Mouse (Mus musculus): Measurements from ENCODE around the gene Fbxo46. TPM values are rescaled to one million over a fixed set of nuclear protein-coding genes. Genes with fewer than 3 reads are reported as not detected.

The Fbxo46 gene
- polyA plus RNA-seq, 1 experiment: 6.2 TPM

DNA sequence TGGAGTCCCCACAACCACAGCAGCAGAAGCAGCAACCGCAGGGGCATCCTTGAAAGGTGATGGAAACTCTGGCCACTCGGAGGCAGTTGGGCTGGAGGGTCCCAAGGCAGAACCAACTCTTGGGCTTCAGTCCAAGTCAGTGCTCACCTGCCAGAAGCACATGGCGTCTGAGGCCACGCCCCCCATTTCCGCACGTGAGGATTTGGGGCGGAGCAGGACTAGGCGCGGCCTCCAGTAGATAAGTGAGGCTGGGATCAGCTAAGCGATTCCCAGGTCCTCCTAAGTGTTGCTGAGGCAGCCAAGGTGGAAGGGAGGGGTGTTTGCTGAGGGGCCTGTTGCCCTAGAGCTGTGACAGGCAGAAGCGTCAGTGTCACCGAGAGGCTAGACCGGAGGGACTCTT is 45.3 kb downstream of the Fbxo46 start:
- no peak for TF ChIP-seq CEBPB (IDR thresholded peaks at IDR 0.05; ENCODE audit: insufficient read depth, poor library complexity, severe bottlenecking)
- TF ChIP-seq USF1 (IDR thresholded peaks at IDR 0.05; ENCODE audit: low read depth): no peak
- no peak for TF ChIP-seq E2F4 (IDR thresholded peaks at IDR 0.05; ENCODE audit: insufficient read depth)
- no peak for TF ChIP-seq TCF12 (IDR thresholded peaks at IDR 0.05; ENCODE audit: insufficient read depth, poor library complexity, severe bottlenecking)
- no peak for TF ChIP-seq TCF3 (IDR thresholded peaks at IDR 0.05; ENCODE audit: insufficient read length, low read depth)
- no peak for TF ChIP-seq SRF (IDR thresholded peaks at IDR 0.05; ENCODE audit: control insufficient read depth, insufficient read length, low read depth)
- no peak for TF ChIP-seq POLR2A (IDR thresholded peaks at IDR 0.05; ENCODE audit: insufficient read length, low read depth)
- TF ChIP-seq MYOG (IDR thresholded peaks at IDR 0.05; ENCODE audit: control insufficient read depth in 1 of 3, insufficient read depth in 1 of 3, insufficient read length in 2 of 3, low read depth in 2 of 3): no peak
- Histone ChIP-seq H3K27me3 (ENCODE audit: control insufficient read depth, insufficient read depth, insufficient read length) (no peaks in the 10 kb centered on the region), H3K4me2 (ENCODE audit: low read depth) (peak overlapping the region; percentile 46), H3K4me3 (no peak overlapping the region), H3ac (ENCODE audit: control insufficient read depth, insufficient read length) (no peak overlapping the region), H3K36me3 (ENCODE audit: control insufficient read depth, insufficient read depth) (no peaks in the 10 kb centered on the region), H3K79me2 (ENCODE audit: control insufficient read depth, insufficient read depth) (no peaks in the 10 kb centered on the region)

- H3ac ChIP-seq (ENCODE audit: control insufficient read depth, insufficient read length): no peak within 1 kb of the TSS
- H3K79me2 ChIP-seq (ENCODE audit: control insufficient read depth, insufficient read depth): no peaks in the 10 kb centered on the region
- H3K27me3 ChIP-seq (ENCODE audit: control insufficient read depth, insufficient read depth, insufficient read length): no peaks in the 10 kb centered on the region
- no peaks in the 10 kb centered on the region for H3K36me3 ChIP-seq (ENCODE audit: control insufficient read depth, insufficient read depth)
- H3K4me3 ChIP-seq: no peak within 1 kb of the TSS
- TF ChIP-seq POLR2A (IDR thresholded peaks at IDR 0.05; ENCODE audit: insufficient read length, low read depth) (no peak), TCF12 (IDR thresholded peaks at IDR 0.05; ENCODE audit: insufficient read depth, poor library complexity, severe bottlenecking) (no peak), MYOG (IDR thresholded peaks at IDR 0.05; ENCODE audit: control insufficient read depth in 1 of 3, insufficient read depth in 1 of 3, insufficient read length in 2 of 3, low read depth in 2 of 3) (no peak), MYOD1 (IDR thresholded peaks at IDR 0.05; ENCODE audit: control insufficient read depth in 1 of 3, insufficient read length in 2 of 3, low read depth in 2 of 3) (no peak), TCF3 (IDR thresholded peaks at IDR 0.05; ENCODE audit: insufficient read length, low read depth) (no peak), USF1 (IDR thresholded peaks at IDR 0.05; ENCODE audit: low read depth) (no peak), MAX (IDR thresholded peaks at IDR 0.05; ENCODE audit: low read depth) (no peak)
- peak within 1 kb of the TSS; percentile 24 for H3K4me2 ChIP-seq (ENCODE audit: low read depth)
Observed at GRCm38 (mm10) chr7:19165656-19166423, 46.2 kb downstream of the Fbxo46 start, which contains the start of gene Gipr. Gene Gipr (minus strand): TSS chr7:19166127.

DNA sequence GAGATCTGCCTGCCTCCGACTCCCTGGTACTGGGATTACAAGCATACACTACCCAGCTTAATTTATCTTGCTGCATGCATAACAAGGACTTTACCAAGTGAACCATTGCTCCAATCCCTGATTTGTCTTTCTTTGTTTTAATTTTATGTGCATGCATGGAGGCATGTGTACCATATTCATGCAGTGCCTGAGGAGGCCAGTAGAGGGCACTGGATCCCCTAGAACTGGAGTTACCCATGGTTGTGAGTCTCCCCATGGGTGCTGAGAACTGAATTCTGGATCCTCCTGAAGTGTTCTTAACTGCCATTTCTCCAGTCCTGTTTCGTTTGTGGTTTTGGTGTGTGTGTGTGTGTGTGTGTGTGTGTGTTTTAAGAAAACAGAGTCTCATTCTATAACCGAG is 47.3 kb downstream of the Fbxo46 start:
- Histone ChIP-seq H3K27me3 (ENCODE audit: control insufficient read depth, insufficient read depth, insufficient read length) (no peaks in the 10 kb centered on the region), H3K79me2 (ENCODE audit: control insufficient read depth, insufficient read depth) (no peaks in the 10 kb centered on the region), H3K36me3 (ENCODE audit: control insufficient read depth, insufficient read depth) (no peaks in the 10 kb centered on the region), H3K4me2 (ENCODE audit: low read depth) (no peak overlapping the region), H3ac (ENCODE audit: control insufficient read depth, insufficient read length) (no peak overlapping the region), H3K4me3 (no peak overlapping the region)
- no peak for TF ChIP-seq USF1 (IDR thresholded peaks at IDR 0.05; ENCODE audit: low read depth)
- no peak for TF ChIP-seq TCF3 (IDR thresholded peaks at IDR 0.05; ENCODE audit: insufficient read length, low read depth)
- no peak for TF ChIP-seq MYOD1 (IDR thresholded peaks at IDR 0.05; ENCODE audit: control insufficient read depth in 1 of 3, insufficient read length in 2 of 3, low read depth in 2 of 3)
- TF ChIP-seq SRF (IDR thresholded peaks at IDR 0.05; ENCODE audit: control insufficient read depth, insufficient read length, low read depth): no peak

DNA sequence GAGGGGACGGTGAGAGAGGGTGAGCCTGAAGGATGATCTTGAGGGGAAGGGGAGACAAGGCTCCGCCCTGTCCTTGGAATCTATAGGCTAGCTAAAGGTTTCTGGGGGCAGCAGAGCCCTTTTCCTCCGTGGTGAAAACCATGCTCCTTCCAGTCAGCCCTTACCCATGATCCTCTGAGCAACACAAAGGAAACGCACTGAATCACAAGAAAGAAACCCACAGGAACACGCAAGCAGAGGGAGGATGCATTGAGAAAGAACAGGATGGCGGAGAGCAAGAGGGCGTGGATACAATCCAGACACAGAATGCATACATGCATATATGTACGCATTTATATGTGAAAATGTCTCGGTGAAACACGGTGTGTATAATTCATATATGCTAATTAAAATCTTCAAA is 49.8 kb downstream of the Fbxo46 start:
- H3K27me3 ChIP-seq (ENCODE audit: control insufficient read depth, insufficient read depth, insufficient read length): no peaks in the 10 kb centered on the region

GRCm38 (mm10) chr7:19170142-19170541 is 50.5 kb downstream of the Fbxo46 start:
- no peaks in the 10 kb centered on the region for H3K27me3 ChIP-seq (ENCODE audit: control insufficient read depth, insufficient read depth, insufficient read length)
- H3K36me3 ChIP-seq (ENCODE audit: control insufficient read depth, insufficient read depth): no peaks in the 10 kb centered on the region
- TF ChIP-seq MYOD1 (IDR thresholded peaks at IDR 0.05; ENCODE audit: control insufficient read depth in 1 of 3, insufficient read length in 2 of 3, low read depth in 2 of 3): no peak
- no peak for TF ChIP-seq MAX (IDR thresholded peaks at IDR 0.05; ENCODE audit: low read depth)
- no peak for TF ChIP-seq POLR2AphosphoS2 (IDR thresholded peaks at IDR 0.05; ENCODE audit: insufficient read length, low read depth)
- no peak for TF ChIP-seq E2F4 (IDR thresholded peaks at IDR 0.05; ENCODE audit: insufficient read depth)
- TF ChIP-seq SRF (IDR thresholded peaks at IDR 0.05; ENCODE audit: control insufficient read depth, insufficient read length, low read depth): no peak
- TF ChIP-seq CEBPB (IDR thresholded peaks at IDR 0.05; ENCODE audit: insufficient read depth, poor library complexity, severe bottlenecking): no peak
- TF ChIP-seq POLR2A (IDR thresholded peaks at IDR 0.05; ENCODE audit: insufficient read length, low read depth): no peak
- no peak for TF ChIP-seq USF1 (IDR thresholded peaks at IDR 0.05; ENCODE audit: low read depth)
- TF ChIP-seq TCF3 (IDR thresholded peaks at IDR 0.05; ENCODE audit: insufficient read length, low read depth): no peak
- no peak for TF ChIP-seq MYOG (IDR thresholded peaks at IDR 0.05; ENCODE audit: control insufficient read depth in 1 of 3, insufficient read depth in 1 of 3, insufficient read length in 2 of 3, low read depth in 2 of 3)
- no peak for TF ChIP-seq TCF12 (IDR thresholded peaks at IDR 0.05; ENCODE audit: insufficient read depth, poor library complexity, severe bottlenecking)
- no peak for TF ChIP-seq REST (IDR thresholded peaks at IDR 0.05; ENCODE audit: insufficient read depth, insufficient read length)
- H3K4me3 ChIP-seq: no peak overlapping the region
- no peak overlapping the region for H3K4me2 ChIP-seq (ENCODE audit: low read depth)
- H3K79me2 ChIP-seq (ENCODE audit: control insufficient read depth, insufficient read depth): no peaks in the 10 kb centered on the region
- no peak overlapping the region for H3ac ChIP-seq (ENCODE audit: control insufficient read depth, insufficient read length)

More for the DNA sequence above, 49.8 kb downstream of the Fbxo46 start:
- TF ChIP-seq SRF (IDR thresholded peaks at IDR 0.05; ENCODE audit: control insufficient read depth, insufficient read length, low read depth) (no peak), TCF3 (IDR thresholded peaks at IDR 0.05; ENCODE audit: insufficient read length, low read depth) (no peak), REST (IDR thresholded peaks at IDR 0.05; ENCODE audit: insufficient read depth, insufficient read length) (no peak), MYOG (IDR thresholded peaks at IDR 0.05; ENCODE audit: control insufficient read depth in 1 of 3, insufficient read depth in 1 of 3, insufficient read length in 2 of 3, low read depth in 2 of 3) (no peak), MYOD1 (IDR thresholded peaks at IDR 0.05; ENCODE audit: control insufficient read depth in 1 of 3, insufficient read length in 2 of 3, low read depth in 2 of 3) (no peak)
- Histone ChIP-seq H3K79me2 (ENCODE audit: control insufficient read depth, insufficient read depth) (no peaks in the 10 kb centered on the region), H3K4me2 (ENCODE audit: low read depth) (no peak overlapping the region), H3K36me3 (ENCODE audit: control insufficient read depth, insufficient read depth) (no peaks in the 10 kb centered on the region), H3ac (ENCODE audit: control insufficient read depth, insufficient read length) (no peak overlapping the region), H3K4me3 (no peak overlapping the region)

Measured in myocyte (in vitro differentiated cells).